Mouse (Mus musculus): ENCODE results near the gene Gm8332.
"Not testable (repeated sequence)": the region's sequence is repeated elsewhere in the genome, so short reads cannot be mapped to it uniquely, and the experiment has no call there.

- TF ChIP-seq POLR2A (IDR thresholded peaks at IDR 0.05; ENCODE audit: borderline replicate concordance, low read depth, low read length); CTCF (IDR thresholded peaks at IDR 0.05; ENCODE audit: low read depth, low read length): not testable (repeated sequence)
Observed at GRCm38 (mm10) chr12:88297171-88297570, 47.3 kb upstream of the Gm8332 start.
